Mouse (Mus musculus) gastrocnemius, adult 8-10 months (tissue): Measurements from ENCODE around the gene Eif2b5. TPM values are rescaled to one million over a fixed set of nuclear protein-coding genes. Genes with fewer than 3 reads are reported as not detected.

Experiments
- DNase-seq, 2 experiments: peaks; one replicate each; pipeline ENCODE4 v3.0.0; 2022; ENCODE audit warnings: low spot score in 2 of 2
- total RNA-seq, 4 experiments: library from RNA; stranded (reverse); gene quantifications; 2 replicates each; pipeline ENCODE4 v1.2.4; 2022

Gene Eif2b5
- total RNA-seq, 4 experiments from 2014 or later: 53.8 to 71.3 (median 68.1) TPM

DNA sequence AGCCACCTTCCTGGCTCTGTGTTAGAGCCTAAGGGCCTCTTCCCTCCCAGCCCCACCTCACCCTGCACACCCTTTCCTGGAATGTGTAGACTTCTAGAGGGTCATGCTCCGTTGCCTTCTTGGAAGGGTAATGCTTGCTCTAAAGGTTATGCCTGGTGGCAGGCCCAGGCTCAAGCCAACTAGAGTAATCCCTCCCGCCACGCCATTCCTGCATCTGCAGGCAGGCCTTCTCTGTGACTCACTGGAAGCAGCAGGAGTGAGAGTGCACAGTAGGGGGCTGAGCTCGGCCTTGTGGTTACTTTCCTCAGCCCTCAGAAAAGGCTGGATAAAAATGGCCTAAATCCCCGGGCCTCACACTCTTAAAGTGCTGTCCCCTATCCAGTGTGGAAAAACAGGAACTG, 38.5 kb downstream of the Eif2b5 start:
- no peak for DNase-seq

DNA sequence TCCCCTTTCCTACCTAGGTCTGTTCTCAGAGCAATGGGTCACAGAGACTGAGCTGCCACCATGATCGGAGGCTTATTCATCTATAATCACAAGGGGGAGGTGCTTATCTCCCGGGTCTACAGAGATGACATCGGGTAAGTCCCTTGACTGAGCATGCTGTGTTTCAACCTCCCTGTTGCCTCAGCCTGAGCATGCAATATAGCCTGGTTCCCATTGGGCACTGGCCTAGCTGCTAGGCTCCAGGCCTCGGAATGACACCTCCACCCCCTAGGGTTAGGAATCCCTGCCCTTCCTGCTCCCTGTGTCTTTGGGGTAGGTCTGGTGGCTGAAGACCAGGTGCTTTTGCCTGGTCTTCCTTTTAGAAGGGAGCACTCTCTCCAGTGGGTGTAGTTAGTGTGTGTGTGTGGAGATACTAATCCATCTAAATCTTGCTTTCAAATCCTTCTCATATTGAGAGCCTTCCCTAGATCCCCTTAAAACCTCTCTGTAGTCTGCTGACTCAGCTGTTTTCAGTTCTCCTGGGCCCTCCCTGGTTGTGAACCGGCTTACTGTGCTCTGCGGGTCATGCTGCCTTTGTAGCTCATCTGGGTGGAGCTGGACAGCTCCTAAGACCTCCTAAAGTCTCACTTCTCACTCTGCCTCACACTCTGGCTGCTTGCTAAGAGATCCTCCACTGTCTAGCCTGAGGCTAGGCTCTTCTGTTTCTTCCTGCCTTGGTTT, 39.1 kb downstream of the Eif2b5 start:
- no peak for DNase-seq

DNA sequence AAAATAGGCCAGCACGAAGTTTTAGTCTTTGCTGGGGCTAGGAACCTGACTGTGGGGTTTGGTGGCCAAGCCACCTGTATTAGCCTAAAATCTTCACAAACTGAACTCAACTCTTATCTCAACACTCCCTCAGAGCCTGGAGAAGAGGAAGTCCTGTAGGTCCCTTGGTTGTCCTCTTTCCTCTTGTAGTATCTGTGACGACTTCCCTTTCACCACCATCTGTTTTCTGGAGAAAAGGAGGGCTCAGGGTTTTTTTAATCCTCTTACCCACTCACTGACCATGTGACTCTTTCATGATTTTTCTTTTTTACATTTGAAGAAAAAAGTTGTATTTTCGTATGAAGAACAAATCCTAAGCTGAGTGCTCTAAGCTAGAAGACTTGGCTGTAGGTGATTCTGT, 41.0 kb downstream of the Eif2b5 start:
- DNase-seq: no peak

GRCm38 (mm10) chr16:20540438-20540837, 41.8 kb downstream of the Eif2b5 start:
- DNase-seq: no peak

DNA sequence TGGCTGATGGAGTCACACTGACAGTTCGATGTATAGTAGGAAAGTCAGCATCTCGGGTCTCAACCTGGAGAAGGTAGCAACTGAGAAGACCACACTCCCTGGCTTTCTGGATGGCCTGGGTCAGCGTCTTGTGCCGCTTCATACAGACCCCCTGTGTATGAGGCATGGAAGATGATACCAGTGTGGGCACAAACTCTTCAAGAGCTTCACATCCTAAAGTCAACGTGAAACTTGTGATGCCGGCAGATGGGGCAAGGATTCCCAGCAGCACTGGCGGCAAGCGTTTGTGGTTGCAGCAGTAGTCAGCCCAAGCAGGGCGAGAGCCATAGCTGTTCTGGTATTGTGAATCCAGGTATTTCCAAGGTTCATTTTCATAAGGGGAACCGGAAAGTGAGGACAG, 47.1 kb downstream of the Eif2b5 start:
- DNase-seq: no peak

GRCm38 (mm10) chr16:20547423-20547822, 48.8 kb downstream of the Eif2b5 start:
- DNase-seq: no peak

DNA sequence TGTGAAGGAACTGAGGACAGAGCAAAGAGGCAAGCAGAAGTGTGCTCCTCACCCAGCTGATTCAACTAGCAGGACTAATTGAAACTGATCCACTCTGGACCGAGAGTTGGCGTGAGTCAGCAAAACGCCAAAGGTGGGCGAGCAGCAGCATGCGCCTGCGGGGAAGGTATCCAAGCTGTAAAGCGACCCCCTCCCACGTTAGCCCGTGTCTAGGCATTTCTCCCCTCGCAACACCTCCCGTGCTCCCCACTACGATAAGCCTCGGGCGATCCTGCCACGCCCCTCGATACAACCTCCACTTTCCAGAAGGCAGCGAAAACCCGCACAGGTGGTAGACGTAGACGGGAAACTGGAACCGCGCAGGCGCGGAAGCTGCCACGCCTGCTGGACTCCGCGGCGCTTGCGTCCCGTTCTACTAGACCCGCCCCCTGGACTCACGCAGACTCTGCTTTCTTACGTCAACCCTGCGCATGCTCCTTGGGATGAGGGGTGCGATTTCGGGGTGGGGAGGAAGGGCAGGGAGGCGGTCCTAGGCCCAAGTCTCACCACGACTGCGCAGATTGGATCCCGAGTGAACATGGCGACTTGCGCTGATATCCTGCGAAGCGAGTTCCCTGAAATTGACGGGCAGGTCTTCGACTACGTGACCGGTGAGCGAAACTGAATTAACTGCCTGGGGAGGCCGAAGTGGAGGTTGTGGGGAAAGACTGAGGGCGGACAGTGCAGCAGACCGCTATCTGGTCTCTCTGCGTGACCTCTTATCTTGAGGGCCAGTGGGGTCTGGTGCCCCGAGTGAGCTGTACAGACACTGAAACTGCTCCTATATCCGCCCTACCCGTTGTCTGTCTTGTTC, 49.7 kb downstream of the Eif2b5 start, which contains the start of gene Abcf3:
Abcf3 (plus strand) TSS at position 482 of the 853 bp plus-strand sequence.
- DNase-seq: peak; percentile 95 to 97

- no peak for DNase-seq
Observed at GRCm38 (mm10) chr16:20549161-20549560, 50.5 kb downstream of the Eif2b5 start.

DNA sequence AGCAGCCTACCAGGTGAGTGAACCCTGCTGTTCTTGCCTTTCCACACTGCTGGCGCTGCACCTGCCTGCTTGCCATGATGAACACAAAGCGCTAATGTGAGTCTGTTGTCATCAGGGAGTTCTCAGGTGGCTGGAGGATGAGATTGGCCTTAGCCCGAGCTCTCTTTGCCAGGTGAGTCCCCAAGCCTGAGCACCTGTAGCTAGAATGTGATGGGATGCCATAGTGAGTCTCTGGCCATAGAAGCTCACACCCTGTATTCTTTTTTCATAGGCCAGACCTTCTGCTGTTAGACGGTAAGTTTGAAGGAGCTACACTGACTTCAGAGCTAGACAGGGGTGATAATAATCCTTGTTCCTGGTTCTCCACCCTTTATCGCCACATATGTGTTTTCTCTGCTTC, 53.1 kb downstream of the Eif2b5 start:
- DNase-seq: no peak

DNA sequence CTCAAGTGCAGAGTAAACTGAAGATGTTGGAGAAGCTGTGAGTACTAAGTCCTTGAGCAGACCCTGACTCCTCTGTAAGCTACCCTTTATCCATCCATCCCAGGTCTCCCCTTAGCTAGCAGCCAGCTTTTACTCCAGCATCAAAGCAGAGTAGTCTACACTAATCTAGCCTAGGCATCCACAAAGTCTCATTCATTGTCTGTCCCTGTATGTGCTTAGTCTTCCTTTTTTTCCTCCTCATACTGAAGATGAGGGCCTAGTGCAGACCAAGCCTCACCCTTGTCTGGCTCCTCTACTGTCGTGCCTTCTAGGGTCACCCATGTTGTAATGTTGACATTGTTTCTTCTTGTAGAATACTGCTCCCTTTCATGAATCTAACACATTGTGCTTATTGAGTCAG, 54.0 kb downstream of the Eif2b5 start:
- no peak for DNase-seq

DNA sequence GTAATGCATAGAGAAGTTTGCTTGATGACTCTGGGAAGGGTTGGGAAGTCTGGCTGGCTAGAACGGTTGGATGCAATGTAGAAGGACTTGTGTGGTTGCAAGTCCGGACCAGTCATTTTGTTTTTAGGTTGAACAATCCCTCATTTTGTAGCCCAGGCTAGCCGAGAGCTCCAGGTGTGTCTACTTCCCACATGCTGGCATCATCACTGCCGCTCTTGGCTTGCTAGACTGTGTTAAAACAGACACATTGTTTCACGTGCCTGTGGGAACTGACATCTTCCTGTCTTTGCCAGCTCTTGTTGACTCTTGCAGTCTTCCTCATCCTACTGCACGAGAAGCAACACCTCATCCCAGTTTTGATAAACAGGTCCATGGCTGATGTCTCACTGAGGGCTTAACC, 56.4 kb downstream of the Eif2b5 start:
- DNase-seq: no peak

DNA sequence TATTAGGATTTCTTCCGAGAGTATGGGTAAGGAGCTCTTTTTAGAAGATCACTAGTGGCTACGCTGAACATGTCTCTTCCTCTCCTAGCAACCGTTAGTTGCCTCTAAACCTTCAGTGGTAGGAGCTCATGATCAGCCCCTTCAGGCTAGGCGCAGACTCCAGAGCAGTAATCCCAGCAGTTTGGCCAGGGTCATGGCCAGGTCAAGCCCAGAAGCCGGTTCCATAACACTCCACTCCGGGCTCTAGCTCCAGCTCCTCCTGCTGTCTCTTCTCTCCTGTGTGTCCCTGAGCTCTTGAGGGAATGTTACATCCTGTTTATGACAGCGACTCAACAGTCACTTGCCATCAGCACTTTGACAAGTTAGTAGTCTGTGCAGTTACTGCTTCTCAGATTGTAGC, 58.8 kb downstream of the Eif2b5 start:
- DNase-seq: no peak

Other genes starting within 250 kb of the Eif2b5 start
- 10 to 100 TPM; 57.2 to 67.8 (median 60.5) TPM for gene Parl, start 196.4 kb upstream of the Eif2b5 start, total RNA-seq
- gene Cyp2ab1, start 173.4 kb upstream of the Eif2b5 start, total RNA-seq: under 1 TPM in 1 of 4 experiments, not detected in 3; 0.48 TPM
- 10 to 100 TPM; 54.1 to 72.5 (median 64.8) TPM for gene Abcc5, start 72.4 kb upstream of the Eif2b5 start, total RNA-seq
- gene Dvl3, start 18.2 kb downstream of the Eif2b5 start, total RNA-seq: 10 to 100 TPM; 24.5 to 30.0 (median 27.2) TPM
- 100 to 1,000 TPM; 113 to 138 (median 134) TPM for gene Ap2m1, start 36.7 kb downstream of the Eif2b5 start, total RNA-seq
- 10 to 100 TPM; 55.9 to 75.5 (median 66.6) TPM for gene Abcf3, start 49.8 kb downstream of the Eif2b5 start, total RNA-seq
- gene Vwa5b2, start 90.7 kb downstream of the Eif2b5 start, total RNA-seq: under 1 TPM in 1 of 4 experiments, not detected in 3; 0.13 TPM
- gene Eef1akmt4, start 112.8 kb downstream of the Eif2b5 start, total RNA-seq: 1 to 10 TPM; 2.4 to 6.6 (median 4.4) TPM
- gene Gm49333, start 112.8 kb downstream of the Eif2b5 start, total RNA-seq: under 1 TPM in 1 of 4 experiments, not detected in 3; 0.09 TPM
- gene Alg3, start 112.9 kb downstream of the Eif2b5 start, total RNA-seq: 10 to 100 TPM; 10.1 to 13.6 (median 12.2) TPM
- gene Camk2n2, start 122.5 kb downstream of the Eif2b5 start, total RNA-seq: 1 to 10 TPM in 1 of 4 experiments, under 1 TPM in 3; 0.41 to 1.5 (median 0.51) TPM
- under 1 TPM in 3 of 4 experiments, not detected in 1; 0.12 to 0.40 (median 0.19) TPM for gene Ece2, start 131.0 kb downstream of the Eif2b5 start, total RNA-seq
- 100 to 1,000 TPM; 253 to 300 (median 286) TPM for gene Psmd2, start 152.8 kb downstream of the Eif2b5 start, total RNA-seq
- gene Eif4g1, start 169.5 kb downstream of the Eif2b5 start, total RNA-seq: 100 to 1,000 TPM; 448 to 476 (median 451) TPM
- 10 to 100 TPM; 48.8 to 74.6 (median 59.1) TPM for gene Fam131a, start 194.4 kb downstream of the Eif2b5 start, total RNA-seq
- 10 to 100 TPM in 2 of 4 experiments, 1 to 10 TPM in 2; 7.5 to 10.5 (median 9.9) TPM for gene Polr2h, start 218.8 kb downstream of the Eif2b5 start, total RNA-seq
- 1 to 10 TPM in 2 of 4 experiments, under 1 TPM in 2; 0.68 to 1.2 (median 1.1) TPM for gene Clcn2, start 218.9 kb downstream of the Eif2b5 start, total RNA-seq
- 1 to 10 TPM; 1.3 to 2.9 (median 2.3) TPM for gene Chrd, start 234.3 kb downstream of the Eif2b5 start, total RNA-seq
- 1 to 10 TPM; 4.8 to 7.1 (median 6.2) TPM for gene Thpo, start 235.7 kb downstream of the Eif2b5 start, total RNA-seq